Mouse (Mus musculus) lung, postnatal 14 days (tissue): ENCODE measurements at regions not wholly inside any gene's neighbourhood (a gene's known extent, or its start where the extent isn't known, plus 50 kb on each side); places are given as distances from the start of the nearest gene placed in this dataset.

ENCODE experiments used
- DNase-seq: peaks from one replicate; pipeline ENCODE4 v3.0.0; 2021

- no peak for DNase-seq
Measured at GRCm38 (mm10) chr3:137564282-137564681, 57.1 kb upstream of the Ddit4l start.

- DNase-seq = no peak
Measured at GRCm38 (mm10) chr3:137568580-137569313, 52.7 kb upstream of the Ddit4l start.
